Mouse (Mus musculus): Measurements from ENCODE around the gene Mau2. TPM values are rescaled to one million over a fixed set of nuclear protein-coding genes. Genes with fewer than 3 reads are reported as not detected.

Mau2 gene
- total and polyA plus RNA-seq, 3 experiments, result 19.5 to 38.4 (median 25.5) TPM

DNA sequence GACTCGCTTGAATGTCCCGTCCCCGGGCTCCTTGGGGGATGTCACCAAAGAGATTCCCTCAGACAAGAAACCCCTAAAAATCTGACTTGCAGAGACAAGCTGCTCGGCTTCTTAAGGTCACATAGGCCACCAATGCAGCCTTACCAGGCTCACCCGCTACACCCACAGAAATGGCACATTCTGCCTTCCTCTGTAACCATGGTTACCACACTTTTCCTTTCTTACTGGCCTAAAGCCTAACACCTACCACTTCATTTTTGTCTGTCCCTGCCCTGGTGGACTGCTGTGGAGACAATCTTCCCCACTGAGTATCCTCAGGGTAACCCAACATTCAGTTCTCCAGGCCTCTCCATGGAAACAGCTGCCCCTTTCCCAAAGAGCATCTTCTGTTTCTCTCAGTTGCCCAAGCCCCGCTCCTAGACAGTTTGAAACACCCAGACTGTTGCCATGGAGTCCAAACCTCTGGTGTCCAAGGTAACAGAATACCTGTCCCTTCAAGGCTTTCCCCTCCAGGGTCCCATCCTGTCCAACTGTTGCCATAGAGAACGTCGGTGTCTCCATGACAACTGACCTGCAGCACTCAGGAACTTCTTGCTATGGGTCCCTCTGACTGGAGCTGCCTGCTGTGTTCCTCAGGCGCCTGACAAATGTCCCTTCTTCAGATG is 46.9 kb upstream of the Mau2 start:
- dilution Hi-C loops (cut with MboI; ENCODE audit: extremely low pct_ligation_motif_present, extremely low pct_unique_long_range_greater_than_20kb, low sequenced_read_pairs), result no loop called here

DNA sequence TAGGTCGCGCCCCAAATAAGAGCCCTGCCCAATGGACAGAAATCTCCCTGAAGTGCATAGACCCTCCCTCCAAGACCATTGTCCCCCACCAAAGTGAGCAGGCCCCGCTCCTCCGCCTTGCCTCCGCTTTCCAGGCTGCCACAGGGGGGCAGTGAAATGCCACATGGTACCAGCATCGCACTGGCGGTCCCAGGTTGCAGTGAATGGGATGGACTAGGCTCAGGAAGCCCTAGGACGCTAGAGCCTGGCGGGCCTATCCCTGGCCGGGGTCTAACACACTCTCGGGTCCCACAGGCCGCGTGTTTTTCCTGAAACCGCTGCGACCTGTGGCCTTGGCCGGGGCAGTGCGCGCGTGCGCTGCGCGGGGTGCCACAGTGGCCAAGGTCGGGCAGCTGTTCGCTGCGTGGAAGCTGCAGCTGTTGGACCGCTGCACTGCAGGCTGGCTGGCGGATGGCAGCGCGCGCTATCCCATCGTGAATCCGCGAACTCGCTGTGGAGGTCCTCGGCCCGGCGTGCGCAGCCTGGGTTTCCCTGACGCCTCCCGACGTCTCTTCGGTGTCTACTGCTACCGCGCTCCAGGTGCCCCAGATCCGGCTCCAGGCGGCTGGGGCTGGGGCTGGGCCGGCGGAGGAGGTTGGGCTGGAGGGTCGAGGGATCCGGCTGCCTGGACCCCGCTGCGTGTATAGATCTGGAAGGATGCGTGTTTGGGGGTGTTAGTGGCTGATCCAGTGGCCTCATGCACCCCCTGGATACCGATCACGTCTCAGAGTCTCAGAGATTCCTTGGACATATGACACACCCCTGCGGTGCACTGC is 45.5 kb upstream of the Mau2 start:
- no peaks in the 10 kb centered on the region for H3K4me1 ChIP-seq (ENCODE audit: control insufficient read depth in 1 of 2, insufficient read depth in 2 of 2)
- no peak overlapping the region for H3K4me3 ChIP-seq (replicated peaks in 1 of 3; ENCODE audit: low read depth in 2 of 3, low read length in 2 of 3, poor library complexity in 1 of 3)
- H3K27ac ChIP-seq (ENCODE audit: insufficient read depth, low read depth), result no peak overlapping the region
- in situ Hi-C loops (cut with MboI; ENCODE audit: low pct_ligation_motif_present, low pct_unique_long_range_greater_than_20kb, low sequenced_read_pairs) (no loop called here), dilution Hi-C loops (cut with MboI; ENCODE audit: extremely low pct_ligation_motif_present, extremely low pct_unique_long_range_greater_than_20kb, low sequenced_read_pairs) (no loop called here)
- H3K9me3 ChIP-seq (replicated peaks; ENCODE audit: low read length), result peaks cover 5% of the 10 kb centered on the region
- H3K79me2 ChIP-seq (replicated peaks; ENCODE audit: control insufficient read depth, extremely low read depth, insufficient read depth, poor library complexity, severe bottlenecking), result no peaks in the 10 kb centered on the region
- DNase-seq (ENCODE audit: extremely low read depth), result no peak
- TF ChIP-seq ZKSCAN1 (IDR thresholded peaks at IDR 0.05; ENCODE audit: borderline replicate concordance, low read depth, low read length), result no peak
- peak; percentile 15; the same call in 1 of the 2 replicates for TF ChIP-seq SMC3 (IDR thresholded peaks at IDR 0.05; ENCODE audit: low read depth, low read length)
- TF ChIP-seq RAD21 (IDR thresholded peaks at IDR 0.05; ENCODE audit: low read depth, low read length), result peak; percentile 22
- no peak overlapping the region for H3K4me2 ChIP-seq (ENCODE audit: insufficient read depth, low read depth, poor library complexity, severe bottlenecking)
- H3K36me3 ChIP-seq (replicated peaks in 1 of 2; ENCODE audit: control insufficient read depth in 1 of 2, insufficient read depth in 1 of 2, low read length in 1 of 2), result peaks cover 0 to 16% of the 10 kb centered on the region in 2 experiments
- no peaks in the 10 kb centered on the region for H3K27me3 ChIP-seq (replicated peaks)
- no peak overlapping the region for H3K9ac ChIP-seq (ENCODE audit: insufficient read depth, low read depth)

More for the DNA sequence above, 46.9 kb upstream of the Mau2 start:
- Histone ChIP-seq H3K4me2 (ENCODE audit: insufficient read depth, low read depth, poor library complexity, severe bottlenecking) (no peak overlapping the region), H3K36me3 (replicated peaks in 1 of 2; ENCODE audit: control insufficient read depth in 1 of 2, insufficient read depth in 1 of 2, low read length in 1 of 2) (peaks cover 0 to 23% of the 10 kb centered on the region in 2 experiments), H3K4me1 (ENCODE audit: control insufficient read depth in 1 of 2, insufficient read depth in 2 of 2) (no peaks in the 10 kb centered on the region), H3K79me2 (replicated peaks; ENCODE audit: control insufficient read depth, extremely low read depth, insufficient read depth, poor library complexity, severe bottlenecking) (no peaks in the 10 kb centered on the region), H3K27ac (ENCODE audit: insufficient read depth, low read depth) (no peak overlapping the region), H3K9me3 (replicated peaks; ENCODE audit: low read length) (peaks cover 2% of the 10 kb centered on the region), H3K4me3 (replicated peaks in 1 of 3; ENCODE audit: low read depth in 2 of 3, low read length in 2 of 3, poor library complexity in 1 of 3) (no peak overlapping the region), H3K27me3 (replicated peaks) (no peaks in the 10 kb centered on the region), H3K9ac (ENCODE audit: insufficient read depth, low read depth) (no peak overlapping the region)
- TF ChIP-seq IRF4 (IDR thresholded peaks at IDR 0.05; ENCODE audit: low read depth, low read length), result no peak
- no peak for TF ChIP-seq PAX5 (IDR thresholded peaks at IDR 0.05; ENCODE audit: low read length)
- no peak for DNase-seq (ENCODE audit: extremely low read depth)
- in situ Hi-C loops (cut with MboI; ENCODE audit: low pct_ligation_motif_present, low pct_unique_long_range_greater_than_20kb, low sequenced_read_pairs), result no loop called here

DNA sequence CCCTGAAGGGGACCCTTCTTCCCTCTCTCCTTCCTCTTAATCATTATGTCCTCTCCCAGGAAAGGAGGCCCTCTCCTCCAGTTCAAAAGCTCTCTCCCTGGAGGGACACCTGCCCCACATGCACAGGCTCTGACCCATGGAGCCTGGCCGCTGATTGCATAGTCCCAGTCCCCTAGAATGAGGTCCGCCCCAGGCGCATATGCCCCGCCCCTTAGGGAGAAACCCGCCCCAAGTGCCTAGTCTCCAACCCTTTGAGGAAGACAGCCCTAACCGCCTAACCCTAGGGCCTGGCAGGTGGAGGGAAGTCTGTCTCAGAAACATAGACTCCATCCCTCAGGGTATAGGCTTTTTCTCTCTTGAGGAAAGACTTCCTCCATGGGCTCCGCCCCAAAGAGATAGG is 44.7 kb upstream of the Mau2 start:
- Histone ChIP-seq H3K27me3 (replicated peaks) (no peaks in the 10 kb centered on the region), H3K4me3 (replicated peaks in 1 of 3; ENCODE audit: low read depth in 2 of 3, low read length in 2 of 3, poor library complexity in 1 of 3) (no peak overlapping the region), H3K9me3 (replicated peaks; ENCODE audit: low read length) (peaks cover 5% of the 10 kb centered on the region), H3K36me3 (replicated peaks in 1 of 2; ENCODE audit: control insufficient read depth in 1 of 2, insufficient read depth in 1 of 2, low read length in 1 of 2) (peaks cover 0 to 16% of the 10 kb centered on the region in 2 experiments), H3K9ac (ENCODE audit: insufficient read depth, low read depth) (no peak overlapping the region), H3K4me1 (ENCODE audit: control insufficient read depth in 1 of 2, insufficient read depth in 2 of 2) (no peaks in the 10 kb centered on the region), H3K27ac (ENCODE audit: insufficient read depth, low read depth) (no peak overlapping the region), H3K4me2 (ENCODE audit: insufficient read depth, low read depth, poor library complexity, severe bottlenecking) (no peak overlapping the region), H3K79me2 (replicated peaks; ENCODE audit: control insufficient read depth, extremely low read depth, insufficient read depth, poor library complexity, severe bottlenecking) (no peaks in the 10 kb centered on the region)
- dilution Hi-C loops (cut with MboI; ENCODE audit: extremely low pct_ligation_motif_present, extremely low pct_unique_long_range_greater_than_20kb, low sequenced_read_pairs) (no loop called here), in situ Hi-C loops (cut with MboI; ENCODE audit: low pct_ligation_motif_present, low pct_unique_long_range_greater_than_20kb, low sequenced_read_pairs) (no loop called here)
- TF ChIP-seq RCOR1 (conservative IDR thresholded peaks at IDR 0.05; ENCODE audit: low read depth, low read length), result no peak
- TF ChIP-seq NELFE (IDR thresholded peaks at IDR 0.05; ENCODE audit: low read depth, low read length), result no peak
- TF ChIP-seq UBTF (IDR thresholded peaks at IDR 0.05; ENCODE audit: low read depth, low read length), result no peak
- no peak for TF ChIP-seq MAFK (IDR thresholded peaks at IDR 0.05; ENCODE audit: insufficient replicate concordance, low read length)
- TF ChIP-seq PAX5 (IDR thresholded peaks at IDR 0.05; ENCODE audit: low read length), result no peak
- TF ChIP-seq ELF1 (IDR thresholded peaks at IDR 0.05; ENCODE audit: low read depth, low read length), result no peak
- TF ChIP-seq ZC3H11A (IDR thresholded peaks at IDR 0.05; ENCODE audit: low read depth, low read length), result no peak
- TF ChIP-seq POLR2AphosphoS2 (IDR thresholded peaks at IDR 0.05; ENCODE audit: low read depth, low read length), result no peak
- TF ChIP-seq ZNF384 (IDR thresholded peaks at IDR 0.05; ENCODE audit: low read depth, low read length), result no peak
- TF ChIP-seq GABPA (IDR thresholded peaks at IDR 0.05; ENCODE audit: insufficient replicate concordance, low read depth, low read length), result no peak
- no peak for TF ChIP-seq E2F4 (IDR thresholded peaks at IDR 0.05; ENCODE audit: insufficient replicate concordance, low read depth, low read length)
- TF ChIP-seq EP300 (IDR thresholded peaks at IDR 0.05; ENCODE audit: low read length), result no peak
- DNase-seq (ENCODE audit: extremely low read depth), result no peak

Data from CH12.LX (cell line).